Mouse (Mus musculus): ENCODE results near the gene Entpd6.

Entpd6 gene

GRCm38 (mm10) chr2:150748854-150749253, at the start of gene Entpd6:
Entpd6 (plus strand) TSS chr2:150749042.
- peak; percentile 96 for DNase-seq

- DNase-seq: no peak
These were observed 36.6 kb upstream of the Entpd6 start for GRCm38 (mm10) chr2:150712167-150712674.

GRCm38 (mm10) chr2:150735756-150736576, 12.9 kb upstream of the Entpd6 start:
- no peak for DNase-seq

- no peak for DNase-seq
These were observed 11.0 kb upstream of the Entpd6 start for GRCm38 (mm10) chr2:150737881-150738280.

GRCm38 (mm10) chr2:150740145-150740841, 8.5 kb upstream of the Entpd6 start:
- no peak for DNase-seq

- no peak for DNase-seq
These were observed 7.4 kb upstream of the Entpd6 start for GRCm38 (mm10) chr2:150741405-150741804.

GRCm38 (mm10) chr2:150745016-150745415, 3.8 kb upstream of the Entpd6 start:
- no peak for DNase-seq

GRCm38 (mm10) chr2:150749283-150749682, 441 bp downstream of the Entpd6 start:
- peak; percentile 61 for DNase-seq

GRCm38 (mm10) chr2:150750129-150750979, 1.5 kb downstream of the Entpd6 start:
- DNase-seq: peak; percentile 42

- no peak for DNase-seq
These were observed 6.2 kb downstream of the Entpd6 start for GRCm38 (mm10) chr2:150755016-150755415.

- DNase-seq: no peak
These were observed 12.6 kb downstream of the Entpd6 start for GRCm38 (mm10) chr2:150761476-150761875.

- DNase-seq: no peak
These were observed 16.8 kb downstream of the Entpd6 start for GRCm38 (mm10) chr2:150765619-150766018.

- DNase-seq: peak; percentile 61
These were observed 17.4 kb downstream of the Entpd6 start for GRCm38 (mm10) chr2:150766083-150766862.

GRCm38 (mm10) chr2:150768678-150769077, 19.8 kb downstream of the Entpd6 start:
- no peak for DNase-seq

- DNase-seq: peak; percentile 92
These were observed 21.9 kb downstream of the Entpd6 start for GRCm38 (mm10) chr2:150770747-150771146.

GRCm38 (mm10) chr2:150771169-150771568, 22.3 kb downstream of the Entpd6 start:
- DNase-seq: no peak

GRCm38 (mm10) chr2:150771996-150772395, 23.2 kb downstream of the Entpd6 start:
- no peak for DNase-seq

- DNase-seq: no peak
These were observed 23.8 kb downstream of the Entpd6 start for GRCm38 (mm10) chr2:150772466-150773119.

- DNase-seq: no peak
These were observed 34.0 kb downstream of the Entpd6 start for GRCm38 (mm10) chr2:150782801-150783200.

- peak; percentile 92 for DNase-seq
These were observed 37.7 kb downstream of the Entpd6 start, which contains the start of gene Pygb for GRCm38 (mm10) chr2:150786251-150787180. Pygb (plus strand) TSS chr2:150786735.

All from kidney, postnatal 10 days (tissue).